Mouse (Mus musculus) thymus, postnatal 10 days (tissue): ENCODE measurements around the gene Atg10.

Experiments
- DNase-seq, 2 experiments: peaks; one replicate each; pipeline ENCODE4 v3.0.0; 2021; ENCODE audit warnings: low spot score in 2 of 2

Gene Atg10

GRCm38 (mm10) chr13:90885856-90886532 is 337.8 kb downstream of the Atg10 start:
- DNase-seq = no peak
